Mouse (Mus musculus) liver, postnatal 0 days (tissue): ENCODE measurements around the gene Gm1979.
"Not testable (repeated sequence)": the region's sequence is repeated elsewhere in the genome, so short reads cannot be mapped to it uniquely, and the experiment has no call there.

Experiments
- CTCF ChIP-seq: sonication (generic); IDR thresholded peaks from 2 replicates; pipeline ENCODE4 v1.5.1; 2016; ENCODE audit warnings: antibody characterized with exemption, low read depth
- EP300 ChIP-seq: IDR thresholded peaks from 2 replicates; pipeline ENCODE4 v1.6.1; 2016; ENCODE audit warnings: antibody characterized with exemption, low read depth, mild to moderate bottlenecking

DNA sequence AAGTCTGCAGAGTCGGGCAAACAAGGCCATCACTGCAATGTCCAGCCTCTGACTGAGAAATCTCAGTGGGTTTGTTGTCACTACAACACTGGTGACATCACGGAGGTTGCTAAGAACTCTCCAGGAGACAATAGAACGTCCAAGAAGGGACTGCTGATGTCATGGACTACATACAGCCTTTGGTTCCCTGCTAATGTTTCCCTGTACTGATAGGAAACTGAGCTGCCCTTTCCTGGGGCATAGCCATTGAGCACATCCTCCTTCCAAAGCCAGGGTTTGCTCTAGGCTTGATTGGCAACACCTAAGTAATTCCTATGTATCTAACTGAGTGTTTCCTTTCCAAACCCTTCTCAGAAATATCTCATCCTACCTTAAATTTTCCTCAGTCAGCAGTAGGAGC, 16.0 kb downstream of the Gm1979 start, which contains the start of gene Gm21698:
- TF ChIP-seq EP300, CTCF: not testable (repeated sequence)
